In the genomic region with DNA sequence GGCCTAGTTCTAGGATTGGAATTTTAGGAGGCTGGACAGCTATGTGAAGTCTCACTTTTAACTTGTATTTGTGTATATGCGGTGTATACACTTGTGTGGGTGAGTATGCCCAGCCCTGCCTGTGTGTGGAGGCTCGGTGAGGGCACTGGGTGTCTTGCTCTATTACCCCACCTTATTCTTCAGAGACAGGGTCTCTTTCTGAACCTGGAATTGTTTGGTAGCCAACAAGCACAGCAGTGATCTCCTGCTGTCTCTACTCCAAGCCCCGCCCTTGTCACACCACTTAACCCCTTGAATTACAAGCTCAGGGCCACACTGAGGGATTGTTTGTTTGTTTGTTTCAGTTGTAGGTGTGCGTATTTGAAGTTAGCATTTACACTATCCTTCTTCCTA, we compare ENCODE assay signal across 8 mouse cellular contexts. TPM values are rescaled to one million over a fixed set of nuclear protein-coding genes. Genes with fewer than 3 reads are reported as not detected.
DNase-seq lines count a peak whose midpoint lies in the region; ATAC-seq and TF ChIP-seq lines count a peak whose summit lies in the region.

No protein-coding gene starts in this region.

- no peaks in the 10 kb centered on the region for H3K36me3 ChIP-seq in heart, embryonic 14.5 days (ENCODE audit: control insufficient read depth, insufficient read depth, low read length)
- H3K36me3 ChIP-seq in MEL (ENCODE audit: control insufficient read depth in 1 of 2, insufficient read depth in 2 of 2, low read length in 2 of 2) (peaks cover 0 to 9% of the 10 kb centered on the region in 2 experiments; a peak in 2 of 4 replicates), macrophage (ENCODE audit: inconsistent target) (peaks cover 26% of the 10 kb centered on the region)
- no peaks in the 10 kb centered on the region for H3K36me3 ChIP-seq in hindbrain, embryonic 11.5 days (ENCODE audit: control insufficient read depth, insufficient read depth, low read length)

- peak overlapping the region; percentile 59 to 82 for H3K4me3 ChIP-seq in heart, embryonic 14.5 days (ENCODE audit: control insufficient read depth in 1 of 2, insufficient read depth in 1 of 2, low read depth in 1 of 2, low read length in 2 of 2)
- H3K4me3 ChIP-seq in MEL (ENCODE audit: control insufficient read depth in 1 of 2, insufficient read depth in 1 of 2, low read depth in 2 of 2, low read length in 2 of 2) = peak overlapping the region; percentile 84 to 89
- no peak overlapping the region for H3K4me3 ChIP-seq in hindbrain, embryonic 11.5 days (ENCODE audit: low read depth, low read length)
- H3K4me3 ChIP-seq in macrophage (ENCODE audit: inconsistent target) = peak overlapping the region; percentile 95

- H3K9me3 ChIP-seq in heart, embryonic 14.5 days (ENCODE audit: control insufficient read depth, low read length) = no peaks in the 10 kb centered on the region
- H3K9me3 ChIP-seq in MEL (replicated peaks; ENCODE audit: insufficient read depth, low read length) = no peaks in the 10 kb centered on the region
- no peaks in the 10 kb centered on the region for H3K9me3 ChIP-seq in hindbrain, embryonic 11.5 days (ENCODE audit: control insufficient read depth, low read length)

- H3K27ac ChIP-seq in heart, embryonic 14.5 days (replicated peaks in 1 of 2; ENCODE audit: control insufficient read depth in 1 of 2, insufficient read depth in 1 of 2, low read depth in 2 of 2, low read length in 2 of 2) = peak overlapping the region; percentile 80 to 85
- H3K27ac ChIP-seq in MEL (ENCODE audit: control insufficient read depth, low read depth, low read length) = peak overlapping the region; percentile 70
- H3K27ac ChIP-seq in hindbrain, embryonic 11.5 days (ENCODE audit: low read depth, low read length) = no peak overlapping the region
- peak overlapping the region; percentile 95 for H3K27ac ChIP-seq in macrophage

- H3K4me1 ChIP-seq in heart, embryonic 14.5 days (ENCODE audit: control insufficient read depth in 2 of 2, insufficient read depth in 2 of 2, low read length in 2 of 2) = peaks cover 16 to 21% of the 10 kb centered on the region in 2 experiments
- peaks cover 3 to 17% of the 10 kb centered on the region in 2 experiments; a peak in 3 of 4 replicates for H3K4me1 ChIP-seq in MEL (ENCODE audit: control insufficient read depth in 1 of 2, insufficient read depth in 2 of 2, low read length in 2 of 2)
- H3K4me1 ChIP-seq in hindbrain, embryonic 11.5 days (replicated peaks; ENCODE audit: control insufficient read depth, insufficient read depth, low read length) = peaks cover 3% of the 10 kb centered on the region; the same call in 1 of the 2 replicates

- 48% methylated on average over 4 of the region's 4 CpGs for WGBS in heart, embryonic 14.5 days
- 58% methylated on average over 4 of the region's 4 CpGs for WGBS in hindbrain, embryonic 11.5 days
- 19% methylated on average over 4 of the region's 4 CpGs for WGBS in macrophage (ENCODE audit: missing documents)

- DNase-seq in heart, postnatal 4 days = no peak
- peak; percentile 61 for DNase-seq in MEL (ENCODE audit: low read depth, low spot score)
- DNase-seq in hindbrain, embryonic 11.5 days (ENCODE audit: low spot score) = no peak
- no peak for DNase-seq in urinary bladder, postnatal 4 days (ENCODE audit: low spot score in 2 of 2)
- DNase-seq in gastrocnemius, postnatal 25 days = no peak
- DNase-seq in adrenal gland, postnatal 4 days (ENCODE audit: low spot score in 2 of 2) = no peak

- peak overlapping the region; percentile 86 for H3K9ac ChIP-seq in heart, embryonic 14.5 days (ENCODE audit: low read length)
- H3K9ac ChIP-seq in MEL (ENCODE audit: control insufficient read depth, low read depth, low read length, poor library complexity, severe bottlenecking) = peak overlapping the region; percentile 85
- H3K9ac ChIP-seq in hindbrain, embryonic 11.5 days (ENCODE audit: low read depth, low read length) = peak overlapping the region; percentile 72; the same call in 1 of the 2 replicates

- TF ChIP-seq CTCF in MEL (IDR thresholded peaks at IDR 0.05 in 2 of 3, conservative IDR thresholded peaks at IDR 0.05 in 1 of 3; ENCODE audit: control insufficient read depth in 1 of 3, insufficient read depth in 1 of 3, low read depth in 2 of 3, low read length in 3 of 3, poor library complexity in 1 of 3, severe bottlenecking in 1 of 3) = no peak

- TF ChIP-seq POLR2A in MEL (IDR thresholded peaks at IDR 0.05; ENCODE audit: control insufficient read depth in 1 of 2, insufficient read depth in 1 of 2, low read depth in 1 of 2, low read length in 2 of 2, poor library complexity in 1 of 2) = no peak

- no peaks in the 10 kb centered on the region for H3K27me3 ChIP-seq in heart, embryonic 14.5 days (ENCODE audit: control insufficient read depth, insufficient read depth, low read length)
- H3K27me3 ChIP-seq in MEL (ENCODE audit: control insufficient read depth in 1 of 2, insufficient read depth in 2 of 2, low read length in 2 of 2) = no peaks in the 10 kb centered on the region
- no peaks in the 10 kb centered on the region for H3K27me3 ChIP-seq in hindbrain, embryonic 11.5 days (ENCODE audit: control insufficient read depth, insufficient read depth, low read length)

- H3K4me2 ChIP-seq in heart, embryonic 14.5 days (ENCODE audit: low read length) = peak overlapping the region; percentile 96
- H3K4me2 ChIP-seq in hindbrain, embryonic 11.5 days (replicated peaks; ENCODE audit: low read depth, low read length) = peak overlapping the region; percentile 78

- no peak for TF ChIP-seq RAD21 in MEL (IDR thresholded peaks at IDR 0.05; ENCODE audit: low read depth, low read length)

- H3K79me2 ChIP-seq in MEL (ENCODE audit: control insufficient read depth, insufficient read depth, low read length, poor library complexity) (peaks cover 4% of the 10 kb centered on the region; the same call in 1 of the 2 replicates), macrophage (ENCODE audit: inconsistent target) (no peaks in the 10 kb centered on the region)

- ATAC-seq in heart, embryonic 14.5 days (ENCODE audit: insufficient number of reproducible peaks, insufficient read depth, low FRiP score, low read depth) = no peak
- no peak for ATAC-seq in hindbrain, embryonic 11.5 days (ENCODE audit: low FRiP score)

- TF ChIP-seq EP300 in MEL (IDR thresholded peaks at IDR 0.05; ENCODE audit: low read depth in 1 of 2, low read length in 2 of 2) = no peak

RNA-seq across cellular contexts. Expression of a gene that starts 0.4 kb away (rescaled TPM):
- polyA plus RNA-seq in heart, embryonic 14.5 days (2014; fragmentation: Nextera tagmentation; extraction: Ambion mirVana) = 4.0 and 4.4 TPM in 2 replicates
- 1 to 10 TPM; 3.3 to 3.6 TPM for total RNA-seq in heart, postnatal 4 days (2021)
- 2.1 and 2.5 TPM in 2 replicates for total RNA-seq in MEL (2012; rRNA removed)
- 1 to 10 TPM in 1 of 2 experiments, not detected in 1; 5.2 TPM for polyA plus RNA-seq in MEL (2012; ENCODE audit: insufficient read depth in 1 of 2, insufficient read length in 2 of 2, low read depth in 1 of 2, low replicate concordance in 2 of 2, missing spikeins in 1 of 2)
- polyA plus RNA-seq in hindbrain, embryonic 11.5 days (2014; fragmentation: Nextera tagmentation; extraction: Ambion mirVana) = 1.0 and 2.2 TPM in 2 replicates
- total RNA-seq in macrophage (2018; cell fraction: chromatin; rRNA removed) = 10 to 100 TPM in 14 of 26 experiments, 1 to 10 TPM in 12; 3.1 to 21.5 (median 10.5) TPM
- 10 to 100 TPM; 14.4 to 67.4 (median 32.1) TPM for total RNA-seq in macrophage (2018; cell fraction: cytosol; rRNA removed)
- total RNA-seq in macrophage (2018; cell fraction: nucleus; rRNA removed) = 10 to 100 TPM in 25 of 26 experiments, 1 to 10 TPM in 1; 7.9 to 53.9 (median 24.3) TPM
- polyA plus RNA-seq in macrophage (2018) = 11.1 to 31.4 TPM (median 11.5 TPM) in 3 replicates
- total RNA-seq in gastrocnemius, postnatal 25 days (2021) = 1 to 10 TPM; 1.4 to 2.6 TPM
- 10 to 100 TPM; 10.2 to 11.3 TPM for total RNA-seq in adrenal gland, postnatal 4 days (2021)

RNA-seq across cellular contexts. Expression of a gene that starts 4.8 kb away (rescaled TPM):
- polyA plus RNA-seq in heart, embryonic 14.5 days (2014; fragmentation: Nextera tagmentation; extraction: Ambion mirVana) = 2.5 and 3.2 TPM in 2 replicates
- total RNA-seq in heart, postnatal 4 days (2021) = under 1 TPM; 0.38 to 0.41 TPM
- not detected in 2 replicates for total RNA-seq in MEL (2012; rRNA removed)
- polyA plus RNA-seq in MEL (2012; ENCODE audit: insufficient read depth in 1 of 2, insufficient read length in 2 of 2, low read depth in 1 of 2, low replicate concordance in 2 of 2, missing spikeins in 1 of 2) = under 1 TPM in 1 of 2 experiments, not detected in 1; 0.46 TPM
- polyA plus RNA-seq in hindbrain, embryonic 11.5 days (2014; fragmentation: Nextera tagmentation; extraction: Ambion mirVana) = 0.52 and 1.2 TPM in 2 replicates
- not detected for total RNA-seq in macrophage (2018; cell fraction: chromatin; rRNA removed)
- total RNA-seq in macrophage (2018; cell fraction: cytosol; rRNA removed) = not detected
- total RNA-seq in macrophage (2018; cell fraction: nucleus; rRNA removed) = not detected
- polyA plus RNA-seq in macrophage (2018) = not detected in 3 replicates
- under 1 TPM; 0.43 to 0.51 TPM for total RNA-seq in gastrocnemius, postnatal 25 days (2021)
- total RNA-seq in adrenal gland, postnatal 4 days (2021) = under 1 TPM; 0.36 to 0.68 TPM

RNA-seq across cellular contexts. Expression of a gene that starts 16.7 kb away (rescaled TPM):
- polyA plus RNA-seq in heart, embryonic 14.5 days (2014; fragmentation: Nextera tagmentation; extraction: Ambion mirVana) = 2.6 and 2.7 TPM in 2 replicates
- 1 to 10 TPM; 7.3 to 8.8 TPM for total RNA-seq in heart, postnatal 4 days (2021)
- 1.1 and 1.5 TPM in 2 replicates for total RNA-seq in MEL (2012; rRNA removed)
- 1 to 10 TPM in 1 of 2 experiments, not detected in 1; 5.5 TPM for polyA plus RNA-seq in MEL (2012; ENCODE audit: insufficient read depth in 1 of 2, insufficient read length in 2 of 2, low read depth in 1 of 2, low replicate concordance in 2 of 2, missing spikeins in 1 of 2)
- 1.7 and 2.3 TPM in 2 replicates for polyA plus RNA-seq in hindbrain, embryonic 11.5 days (2014; fragmentation: Nextera tagmentation; extraction: Ambion mirVana)
- total RNA-seq in macrophage (2018; cell fraction: chromatin; rRNA removed) = 10 to 100 TPM in 25 of 26 experiments, 1 to 10 TPM in 1; 8.7 to 78.4 (median 34.0) TPM
- 1 to 10 TPM; 2.9 to 8.4 (median 5.3) TPM for total RNA-seq in macrophage (2018; cell fraction: cytosol; rRNA removed)
- 10 to 100 TPM in 24 of 26 experiments, 1 to 10 TPM in 2; 8.6 to 60.6 (median 23.2) TPM for total RNA-seq in macrophage (2018; cell fraction: nucleus; rRNA removed)
- 4.9 to 8.4 TPM (median 6.3 TPM) in 3 replicates for polyA plus RNA-seq in macrophage (2018)
- 10 to 100 TPM; 17.5 to 19.2 TPM for total RNA-seq in gastrocnemius, postnatal 25 days (2021)
- total RNA-seq in adrenal gland, postnatal 4 days (2021) = 10 to 100 TPM; 42.5 to 44.0 TPM

RNA-seq across cellular contexts. Expression of a gene that starts 40.4 kb away (rescaled TPM):
- 261 and 264 TPM in 2 replicates for polyA plus RNA-seq in heart, embryonic 14.5 days (2014; fragmentation: Nextera tagmentation; extraction: Ambion mirVana)
- 100 to 1,000 TPM; 248 to 271 TPM for total RNA-seq in heart, postnatal 4 days (2021)
- 208 and 251 TPM in 2 replicates for total RNA-seq in MEL (2012; rRNA removed)
- polyA plus RNA-seq in MEL (2012; ENCODE audit: insufficient read depth in 1 of 2, insufficient read length in 2 of 2, low read depth in 1 of 2, low replicate concordance in 2 of 2, missing spikeins in 1 of 2) = 100 to 1,000 TPM in 1 of 2 experiments, not detected in 1; 286 TPM
- 184 and 189 TPM in 2 replicates for polyA plus RNA-seq in hindbrain, embryonic 11.5 days (2014; fragmentation: Nextera tagmentation; extraction: Ambion mirVana)
- 10 to 100 TPM in 14 of 26 experiments, 1 to 10 TPM in 12; 1.7 to 27.3 (median 11.0) TPM for total RNA-seq in macrophage (2018; cell fraction: chromatin; rRNA removed)
- total RNA-seq in macrophage (2018; cell fraction: cytosol; rRNA removed) = 10 to 100 TPM; 29.0 to 60.7 (median 46.8) TPM
- total RNA-seq in macrophage (2018; cell fraction: nucleus; rRNA removed) = 10 to 100 TPM in 18 of 26 experiments, 1 to 10 TPM in 8; 3.9 to 26.7 (median 15.3) TPM
- polyA plus RNA-seq in macrophage (2018) = 32.5 to 47.9 TPM (median 40.8 TPM) in 3 replicates
- 100 to 1,000 TPM; 214 to 227 TPM for total RNA-seq in gastrocnemius, postnatal 25 days (2021)
- total RNA-seq in adrenal gland, postnatal 4 days (2021) = 100 to 1,000 TPM; 155 to 168 TPM

RNA-seq across cellular contexts. Expression of a gene that starts 40.5 kb away (rescaled TPM):
- polyA plus RNA-seq in heart, embryonic 14.5 days (2014; fragmentation: Nextera tagmentation; extraction: Ambion mirVana) = 66.0 and 67.5 TPM in 2 replicates
- 100 to 1,000 TPM; 101 to 111 TPM for total RNA-seq in heart, postnatal 4 days (2021)
- 86.6 and 88.8 TPM in 2 replicates for total RNA-seq in MEL (2012; rRNA removed)
- polyA plus RNA-seq in MEL (2012; ENCODE audit: insufficient read depth in 1 of 2, insufficient read length in 2 of 2, low read depth in 1 of 2, low replicate concordance in 2 of 2, missing spikeins in 1 of 2) (100 to 1,000 TPM in 1 of 2 experiments, not detected in 1; 394 TPM), macrophage (2018) (6.0 to 12.7 TPM (median 10.3 TPM) in 3 replicates)
- polyA plus RNA-seq in hindbrain, embryonic 11.5 days (2014; fragmentation: Nextera tagmentation; extraction: Ambion mirVana) = 109 and 110 TPM in 2 replicates
- 10 to 100 TPM in 21 of 26 experiments, 1 to 10 TPM in 5; 2.6 to 80.6 (median 23.9) TPM for total RNA-seq in macrophage (2018; cell fraction: chromatin; rRNA removed)
- total RNA-seq in macrophage (2018; cell fraction: cytosol; rRNA removed) = 1 to 10 TPM; 2.7 to 8.8 (median 5.2) TPM
- total RNA-seq in macrophage (2018; cell fraction: nucleus; rRNA removed) = 10 to 100 TPM in 15 of 26 experiments, 1 to 10 TPM in 11; 1.8 to 73.8 (median 10.6) TPM
- 10 to 100 TPM; 12.1 to 12.7 TPM for total RNA-seq in gastrocnemius, postnatal 25 days (2021)
- total RNA-seq in adrenal gland, postnatal 4 days (2021) = 100 to 1,000 TPM in 1 of 2 experiments, 10 to 100 TPM in 1; 95.5 to 107 TPM
